Mouse (Mus musculus) neural tube, embryonic 14.5 days (tissue): ENCODE data around the gene Hunk. TPM values are rescaled to one million over a fixed set of nuclear protein-coding genes. Genes with fewer than 3 reads are reported as not detected.

Experiments used
- ATAC-seq: fragments of 200-750 bp; cut with Nextera tagmentation; 2 replicates; pipeline ENCODE4 v1.8.0; 2017; ENCODE audit warnings: low read depth, mild to moderate bottlenecking, moderate TSS enrichment, moderate library complexity
- H3K27ac ChIP-seq: fragments of 300-500 bp; sonication (generic); 2 replicates; pipeline ENCODE4 v1.5.1; 2014; ENCODE audit warnings: low read depth, mild to moderate bottlenecking, control low read depth, low read length, moderate library complexity, mixed read lengths
- H3K27me3 ChIP-seq: fragments of 300-500 bp; sonication (generic); 2 replicates; pipeline ENCODE4 v1.6.1; 2014; ENCODE audit warnings: low read length; ENCODE audit not compliant: control insufficient read depth, insufficient read depth
- H3K36me3 ChIP-seq: fragments of 300-500 bp; sonication (generic); 2 replicates; pipeline ENCODE4 v1.6.1; 2014; ENCODE audit warnings: low read length, mixed read lengths; ENCODE audit not compliant: control insufficient read depth, insufficient read depth
- H3K4me1 ChIP-seq: fragments of 300-500 bp; sonication (generic); 2 replicates; pipeline ENCODE4 v1.6.1; 2014; ENCODE audit warnings: low read length; ENCODE audit not compliant: control insufficient read depth, insufficient read depth
- H3K4me2 ChIP-seq: fragments of 300-500 bp; sonication (generic); 2 replicates; pipeline ENCODE4 v1.6.1; 2014; ENCODE audit warnings: mild to moderate bottlenecking, low read depth, low read length, control low read depth
- H3K4me3 ChIP-seq: fragments of 300-500 bp; sonication (generic); 2 replicates; pipeline ENCODE4 v1.5.1; 2014; ENCODE audit warnings: low read depth, low read length, control low read depth, mixed read lengths
- H3K9ac ChIP-seq: fragments of 300-500 bp; sonication (generic); replicated peaks from 2 replicates; pipeline ENCODE4 v1.6.1; 2014; ENCODE audit warnings: low read depth, mild to moderate bottlenecking, control low read depth, low read length, mixed read lengths
- H3K9me3 ChIP-seq: fragments of 300-500 bp; sonication (generic); 2 replicates; pipeline ENCODE4 v1.6.1; 2016; ENCODE audit warnings: low read length; ENCODE audit not compliant: control insufficient read depth
- WGBS: fragments of 180-500 bp; shearing (Covaris S2); extraction: QIAGEN DNeasy Blood & Tissue Kit; methylation state at CpG from one replicate; pipeline ENCODE4 v1.1.7; 2014; 5-methylcytosine and 5-hydroxymethylcytosine counted together
- polyA plus RNA-seq: library from polyadenylated mRNA; unstranded; fragments of >200 nt; fragmentation: Nextera tagmentation; extraction: Ambion mirVana; gene quantifications from 2 replicates; pipeline ENCODE4 v1.2.1, GENCODE M21; 2014

Gene Hunk
- polyA plus RNA-seq, 1 experiment from 2014 or later: 8.0 TPM

DNA sequence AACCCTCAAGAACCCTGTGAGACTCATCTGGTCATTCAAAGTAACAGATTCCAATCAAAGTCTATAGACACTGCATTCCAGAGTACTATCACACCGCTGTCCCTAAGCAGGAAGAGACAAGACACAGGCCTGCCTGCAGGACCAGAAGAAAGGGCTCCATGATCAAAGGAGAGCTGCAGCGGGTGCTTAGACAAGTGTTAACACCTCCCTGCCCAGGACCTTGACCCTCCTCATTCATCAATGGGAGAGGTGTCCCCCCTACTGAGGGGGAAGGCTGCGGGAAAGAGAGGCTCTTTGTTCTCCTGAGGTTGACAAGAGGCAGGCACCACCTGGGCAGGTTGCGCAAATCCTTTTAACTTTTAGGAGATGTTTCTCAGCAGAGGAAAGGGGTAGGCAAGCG is 51.5 kb downstream of the Hunk start:
- Histone ChIP-seq H3K27me3 (no peaks in the 10 kb centered on the region), H3K4me2 (no peak overlapping the region), H3K9me3 (no peaks in the 10 kb centered on the region), H3K9ac (no peak overlapping the region), H3K36me3 (no peaks in the 10 kb centered on the region; the same call in 1 of the 2 replicates), H3K4me3 (no peak overlapping the region), H3K27ac (no peak overlapping the region), H3K4me1 (no peaks in the 10 kb centered on the region)
- ATAC-seq: no peak
- WGBS: 37% methylated on average over 5 of the region's 5 CpGs

DNA sequence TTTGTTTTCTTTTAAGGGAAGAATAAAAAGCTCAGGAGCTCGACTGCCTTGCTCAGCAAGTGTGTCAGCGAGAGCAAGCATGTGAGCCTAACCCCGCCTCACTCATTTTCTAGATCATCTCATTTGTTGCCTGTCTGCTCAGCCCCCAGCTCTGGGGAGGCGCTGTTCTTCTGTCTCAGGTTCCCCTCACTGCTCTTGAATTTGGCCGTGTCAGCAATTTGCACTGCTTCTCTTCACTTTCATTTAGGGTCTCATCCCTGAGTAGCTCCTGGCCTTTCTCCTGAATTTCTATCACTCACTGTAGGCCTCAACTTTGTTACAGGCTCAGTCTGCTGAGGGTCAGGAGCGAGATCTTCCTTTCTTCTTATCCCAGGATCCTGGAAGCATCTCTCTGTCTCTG is 53.7 kb downstream of the Hunk start:
- H3K36me3 ChIP-seq: no peaks in the 10 kb centered on the region
- H3K4me3 ChIP-seq: no peak overlapping the region
- no peaks in the 10 kb centered on the region for H3K9me3 ChIP-seq
- H3K27me3 ChIP-seq: no peaks in the 10 kb centered on the region
- no peak overlapping the region for H3K9ac ChIP-seq
- no peak overlapping the region for H3K27ac ChIP-seq
- no peaks in the 10 kb centered on the region for H3K4me1 ChIP-seq
- ATAC-seq: no peak
- WGBS: 79% methylated on average over 6 of the region's 6 CpGs
- H3K4me2 ChIP-seq: no peak overlapping the region

DNA sequence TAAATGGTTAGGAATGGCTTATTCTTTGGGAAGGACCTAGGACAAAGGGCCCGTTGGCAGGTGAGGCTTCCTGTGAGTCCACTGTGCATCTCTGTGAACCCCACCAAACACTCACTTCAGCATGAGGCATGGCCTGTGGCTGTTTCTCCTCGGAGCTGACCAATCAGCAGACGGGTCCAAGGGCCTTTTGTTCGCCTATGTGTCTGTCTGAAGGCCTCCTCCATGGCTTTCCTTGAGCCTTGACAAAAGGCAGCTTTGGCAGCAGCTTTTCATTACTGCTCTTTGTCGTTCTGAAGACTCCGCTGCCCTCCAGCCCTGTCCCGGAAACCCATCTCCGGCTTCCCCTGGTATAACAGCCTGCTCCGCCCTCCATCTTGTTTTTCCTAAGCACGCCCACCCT is 54.8 kb downstream of the Hunk start:
- H3K27me3 ChIP-seq: no peaks in the 10 kb centered on the region
- H3K9ac ChIP-seq: no peak overlapping the region
- H3K36me3 ChIP-seq: no peaks in the 10 kb centered on the region
- no peak overlapping the region for H3K27ac ChIP-seq
- no peaks in the 10 kb centered on the region for H3K9me3 ChIP-seq
- no peak for ATAC-seq
- H3K4me1 ChIP-seq: no peaks in the 10 kb centered on the region
- no peak overlapping the region for H3K4me2 ChIP-seq
- H3K4me3 ChIP-seq: no peak overlapping the region
- 45% methylated on average over 10 of the region's 10 CpGs for WGBS

DNA sequence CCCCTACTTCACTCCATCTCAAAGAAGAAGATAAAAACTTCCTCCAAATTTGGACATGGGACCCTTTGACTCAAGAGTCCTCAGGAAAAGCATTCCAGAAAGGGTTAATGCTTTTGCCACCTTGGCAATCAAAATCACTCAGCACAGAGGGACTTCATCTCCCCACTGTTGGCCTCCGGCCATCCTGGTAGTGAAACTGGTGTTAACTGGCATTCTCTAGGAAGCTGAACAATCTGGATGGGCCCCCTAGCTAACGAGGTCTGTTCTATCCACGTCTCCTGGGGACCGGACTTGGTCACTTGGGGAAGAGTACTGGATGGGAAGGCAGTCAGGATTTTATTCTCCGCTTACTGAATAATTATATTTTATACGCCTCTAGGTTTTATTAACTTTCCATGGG is 57.2 kb downstream of the Hunk start:
- H3K9ac ChIP-seq: no peak overlapping the region
- H3K4me3 ChIP-seq: no peak overlapping the region
- no peaks in the 10 kb centered on the region for H3K27me3 ChIP-seq
- 46% methylated on average over 6 of the region's 6 CpGs for WGBS
- no peak overlapping the region for H3K4me2 ChIP-seq
- no peaks in the 10 kb centered on the region for H3K36me3 ChIP-seq
- no peaks in the 10 kb centered on the region for H3K9me3 ChIP-seq
- no peaks in the 10 kb centered on the region for H3K4me1 ChIP-seq
- H3K27ac ChIP-seq: no peak overlapping the region
- no peak for ATAC-seq

GRCm38 (mm10) chr16:90453197-90453596 is 67.4 kb downstream of the Hunk start:
- no peaks in the 10 kb centered on the region for H3K9me3 ChIP-seq
- ATAC-seq: no peak
- no peaks in the 10 kb centered on the region for H3K4me1 ChIP-seq
- peaks cover 8% of the 10 kb centered on the region; the same call in 1 of the 2 replicates for H3K36me3 ChIP-seq
- no peaks in the 10 kb centered on the region for H3K27me3 ChIP-seq
- H3K4me2 ChIP-seq: no peak overlapping the region
- WGBS: 72% methylated on average over 11 of the region's 11 CpGs
- no peak overlapping the region for H3K27ac ChIP-seq
- no peak overlapping the region for H3K4me3 ChIP-seq
- H3K9ac ChIP-seq: no peak overlapping the region

DNA sequence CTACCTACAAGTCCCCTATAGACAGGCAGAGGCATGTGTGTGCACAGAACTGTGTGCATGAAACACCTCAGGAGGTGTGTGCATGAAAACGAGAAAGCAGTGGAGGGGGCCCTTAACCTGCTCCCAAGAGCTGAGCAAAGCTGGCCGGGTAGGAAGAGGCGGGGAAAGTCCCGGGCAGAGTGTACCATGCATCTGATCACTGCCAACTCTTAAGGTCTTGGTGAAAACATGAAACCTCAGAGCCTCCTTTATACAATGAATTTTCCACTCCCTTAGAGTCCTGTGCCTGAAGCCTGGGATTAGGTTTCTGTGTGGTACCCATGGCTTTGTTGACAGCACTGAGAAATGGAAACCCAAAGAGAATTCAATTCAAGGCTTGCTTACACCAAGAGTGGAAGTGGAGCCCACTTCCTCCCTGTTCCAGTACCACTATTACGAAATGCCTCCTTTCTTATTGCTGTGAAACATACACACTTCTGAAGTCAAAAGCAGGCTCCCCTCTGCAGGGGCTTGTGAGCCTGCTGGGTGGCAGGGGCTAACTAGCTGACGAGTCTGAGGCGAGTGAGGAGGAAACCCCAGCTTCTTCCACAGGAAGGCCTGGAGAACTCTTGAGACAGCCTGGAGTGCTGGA is 70.8 kb downstream of the Hunk start:
- Histone ChIP-seq H3K4me3 (no peak overlapping the region), H3K9me3 (no peaks in the 10 kb centered on the region), H3K27me3 (no peaks in the 10 kb centered on the region), H3K36me3 (peaks cover 8% of the 10 kb centered on the region; the same call in 1 of the 2 replicates), H3K9ac (no peak overlapping the region), H3K27ac (no peak overlapping the region), H3K4me2 (no peak overlapping the region), H3K4me1 (no peaks in the 10 kb centered on the region)
- 89% methylated on average over 7 of the region's 7 CpGs for WGBS
- no peak for ATAC-seq

DNA sequence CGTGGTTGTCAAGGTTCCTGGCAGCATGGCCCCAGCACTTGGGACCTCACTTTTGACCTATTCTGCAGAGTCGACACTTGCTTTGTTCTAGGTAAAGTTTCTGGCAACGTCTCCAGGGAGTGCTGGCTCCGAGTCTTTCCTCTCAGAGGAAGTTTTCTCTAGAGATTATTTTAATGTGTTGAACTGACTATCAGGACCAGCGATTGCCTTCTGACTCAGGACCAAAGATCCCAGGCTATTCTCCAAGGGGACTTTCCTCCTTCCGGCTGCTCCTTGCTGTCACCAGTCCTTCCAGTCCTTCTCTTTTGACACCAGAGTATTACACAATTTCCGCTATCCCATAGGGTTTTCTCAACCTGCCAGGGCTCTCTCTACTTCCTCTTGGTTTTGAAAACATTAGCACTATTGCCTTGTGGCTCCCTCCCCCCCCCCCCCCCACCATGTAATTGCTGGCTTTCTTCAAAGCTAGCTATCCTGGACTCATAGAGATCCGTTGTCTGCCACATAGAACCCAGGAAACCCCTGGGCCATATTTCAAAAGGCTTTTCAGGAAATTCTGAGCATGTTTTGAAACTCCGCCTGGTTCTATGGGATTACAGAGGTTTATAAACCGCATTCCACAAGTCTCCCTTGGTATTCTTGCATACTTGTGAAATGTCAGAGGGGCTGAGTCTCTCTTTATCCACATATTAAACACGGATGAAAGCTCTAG is 73.2 kb downstream of the Hunk start:
- ATAC-seq: no peak; the same call in 1 of the 2 replicates
- H3K4me2 ChIP-seq: no peak overlapping the region
- 35% methylated on average over 11 of the region's 11 CpGs for WGBS
- H3K9me3 ChIP-seq: no peaks in the 10 kb centered on the region
- H3K4me3 ChIP-seq: no peak overlapping the region
- no peaks in the 10 kb centered on the region for H3K4me1 ChIP-seq
- H3K27ac ChIP-seq: no peak overlapping the region
- no peaks in the 10 kb centered on the region for H3K27me3 ChIP-seq
- peaks cover 8% of the 10 kb centered on the region; the same call in 1 of the 2 replicates for H3K36me3 ChIP-seq
- no peak overlapping the region for H3K9ac ChIP-seq

DNA sequence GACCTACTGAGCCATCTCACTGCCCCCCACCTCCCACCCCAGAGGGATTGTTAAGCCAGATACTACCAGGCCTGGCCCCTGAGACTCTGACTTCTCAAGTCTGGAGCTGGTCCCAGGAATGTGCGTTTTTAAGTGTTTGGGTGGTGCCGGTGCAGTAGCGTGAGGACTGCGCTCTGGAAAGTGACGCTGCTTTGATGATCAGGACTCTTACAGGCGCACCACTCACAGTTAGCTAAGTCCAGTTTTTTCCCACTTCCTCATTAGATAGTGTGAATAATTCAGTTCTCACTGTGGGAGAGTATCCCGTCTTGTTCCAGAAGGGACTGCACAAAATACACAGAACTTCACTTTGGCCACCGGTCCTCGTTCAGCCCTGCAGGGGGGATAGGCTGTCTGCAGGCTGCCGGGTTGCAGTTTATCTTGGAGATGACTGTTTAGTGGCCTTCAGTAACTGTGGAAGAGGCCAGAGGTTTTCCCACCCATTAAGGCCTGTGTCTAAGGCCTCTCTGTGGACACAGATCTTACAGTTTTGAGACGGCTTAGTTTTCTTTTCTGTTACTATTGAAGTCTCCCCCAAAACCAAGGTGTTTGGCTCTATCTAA is 75.6 kb downstream of the Hunk start:
- Histone ChIP-seq H3K27me3 (no peaks in the 10 kb centered on the region), H3K4me2 (no peak overlapping the region)

DNA sequence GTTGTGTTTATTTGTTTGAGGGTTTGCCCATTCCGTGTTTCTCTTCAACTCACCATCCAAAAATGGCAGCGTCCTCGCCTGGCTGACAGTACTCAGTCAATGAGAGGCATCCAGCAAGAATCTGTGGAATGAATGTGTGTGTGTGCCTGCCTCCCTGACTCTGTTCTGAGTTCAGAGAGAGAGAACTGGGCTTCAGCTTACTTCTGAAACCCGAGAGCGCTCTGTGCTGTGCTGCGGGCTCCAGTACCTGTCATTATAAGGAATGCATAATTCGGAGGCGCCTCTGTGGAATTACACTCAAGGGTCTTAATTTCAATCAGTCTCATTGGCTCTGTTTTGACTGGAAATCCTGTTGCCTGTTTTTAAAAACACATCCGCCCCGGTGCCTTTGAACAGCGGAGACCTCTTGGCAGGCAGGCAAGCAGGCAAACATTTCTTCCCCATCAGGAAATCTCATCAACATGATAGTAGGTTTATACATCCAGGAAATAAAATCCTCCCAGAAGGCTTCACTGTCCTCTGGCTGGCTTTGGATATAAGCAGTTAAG is 77.0 kb downstream of the Hunk start:
- 74% methylated on average over 11 of the region's 11 CpGs for WGBS

More for the DNA sequence above, 75.6 kb downstream of the Hunk start:
- no peak overlapping the region for H3K27ac ChIP-seq
- WGBS: 56% methylated on average over 11 of the region's 11 CpGs
- no peaks in the 10 kb centered on the region for H3K4me1 ChIP-seq
- H3K9ac ChIP-seq: no peak overlapping the region
- peaks cover 3% of the 10 kb centered on the region; the same call in 1 of the 2 replicates for H3K36me3 ChIP-seq
- no peak overlapping the region for H3K4me3 ChIP-seq
- ATAC-seq: no peak
- H3K9me3 ChIP-seq: peaks cover 3% of the 10 kb centered on the region

More for the DNA sequence above, 77.0 kb downstream of the Hunk start:
- ATAC-seq: no peak
- peaks cover 3% of the 10 kb centered on the region; the same call in 1 of the 2 replicates for H3K36me3 ChIP-seq
- peaks cover 3% of the 10 kb centered on the region for H3K9me3 ChIP-seq
- no peaks in the 10 kb centered on the region for H3K4me1 ChIP-seq
- no peak overlapping the region for H3K9ac ChIP-seq
- no peak overlapping the region for H3K4me3 ChIP-seq
- no peak overlapping the region for H3K4me2 ChIP-seq
- H3K27me3 ChIP-seq: no peaks in the 10 kb centered on the region
- no peak overlapping the region for H3K27ac ChIP-seq
